Mouse (Mus musculus) lung, adult 2 months (tissue): ENCODE results near the gene Ypel2. TPM values are rescaled to one million over a fixed set of nuclear protein-coding genes. Genes with fewer than 3 reads are reported as not detected.

Experiments
- DNase-seq: peaks from one replicate; pipeline ENCODE4 v3.0.0; 2022
- H3K4me1 ChIP-seq: fragments of 200-500 bp; 2 replicates; pipeline ENCODE4 v1.6.1; 2011; ENCODE audit warnings: low read length; ENCODE audit not compliant: control insufficient read depth, insufficient read depth
- H3K4me3 ChIP-seq: fragments of 200-500 bp; replicated peaks from 2 replicates; pipeline ENCODE3; 2011; ENCODE audit warnings: low read depth, mild to moderate bottlenecking, control low read depth, low read length; ENCODE audit errors: extremely low read depth
- CTCF ChIP-seq: fragments of 200-500 bp; IDR thresholded peaks from 2 replicates; pipeline ENCODE4 v1.5.1; 2011; ENCODE audit warnings: mild to moderate bottlenecking, low read length, control low read depth; ENCODE audit not compliant: insufficient read depth
- POLR2A ChIP-seq: fragments of 200-500 bp; IDR thresholded peaks from 2 replicates; pipeline ENCODE4 v1.6.1; 2011; ENCODE audit warnings: low read depth, mild to moderate bottlenecking, control low read depth, low read length, borderline replicate concordance; ENCODE audit errors: extremely low read depth
- WGBS: fragments of 180-500 bp; shearing (Covaris S2); methylation state at CpG from one replicate; pipeline ENCODE4 v1.1.7; 2018; 5-methylcytosine and 5-hydroxymethylcytosine counted together
- polyA plus RNA-seq: library from polyadenylated mRNA; depleted of rRNA; stranded (reverse); fragments of >200 nt; gene quantifications from 2 replicates; pipeline ENCODE4 v1.2.3, GENCODE M21; 2012

Gene Ypel2
- polyA plus RNA-seq, 1 experiment, result 9.7 TPM

DNA sequence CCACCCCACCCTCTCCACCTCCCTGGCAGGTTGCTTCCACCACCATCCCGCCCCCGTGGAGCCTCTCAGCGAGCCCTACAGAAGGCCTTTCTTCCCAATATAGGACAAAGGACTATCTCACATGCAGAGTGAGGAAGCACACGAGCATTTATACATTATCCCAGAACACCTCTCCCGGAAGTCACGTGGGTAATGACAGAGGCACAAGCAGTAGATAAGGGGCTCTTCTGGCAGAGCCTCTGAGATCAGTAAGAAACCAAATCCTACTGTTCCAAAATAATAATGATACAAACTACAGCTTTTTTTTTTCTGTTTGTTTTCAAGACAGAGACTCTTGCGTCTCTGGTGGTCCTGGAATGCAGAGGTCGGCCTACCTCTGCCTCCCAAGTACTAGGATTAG lies 51.6 kb downstream of the Ypel2 start:
- TF ChIP-seq CTCF (no peak), POLR2A (no peak)
- 75% methylated on average over 8 of the region's 8 CpGs for WGBS

DNA sequence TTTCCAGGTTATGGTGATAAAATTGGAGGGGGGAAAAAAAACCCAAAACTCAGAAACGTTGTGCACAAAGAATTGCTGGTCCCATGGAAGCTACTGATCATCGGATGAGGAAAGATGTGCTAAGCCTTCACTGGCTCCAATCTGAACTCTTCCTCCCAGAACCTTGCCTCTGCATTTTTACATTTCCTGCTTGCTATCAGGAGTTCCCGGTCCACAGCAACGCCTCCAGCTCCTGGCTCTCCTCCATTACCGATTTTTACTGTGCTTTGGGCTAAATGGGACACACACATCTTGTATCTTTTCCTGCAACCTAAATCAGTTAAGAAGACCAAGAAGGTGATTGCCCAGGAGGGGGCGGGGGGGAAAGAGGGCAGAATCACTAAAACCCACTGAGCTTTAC lies 54.0 kb downstream of the Ypel2 start:
- TF ChIP-seq POLR2A (no peak), CTCF (no peak)
- Histone ChIP-seq H3K4me3 (no peak overlapping the region), H3K4me1 (no peaks in the 10 kb centered on the region)
- 54% methylated on average over 6 of the region's 6 CpGs for whole genome bisulfite sequencing
- DNase-seq, result no peak

More for the DNA sequence above, 51.6 kb downstream of the Ypel2 start:
- DNase-seq, result no peak
- no peaks in the 10 kb centered on the region for H3K4me1 ChIP-seq
- no peak overlapping the region for H3K4me3 ChIP-seq

DNA sequence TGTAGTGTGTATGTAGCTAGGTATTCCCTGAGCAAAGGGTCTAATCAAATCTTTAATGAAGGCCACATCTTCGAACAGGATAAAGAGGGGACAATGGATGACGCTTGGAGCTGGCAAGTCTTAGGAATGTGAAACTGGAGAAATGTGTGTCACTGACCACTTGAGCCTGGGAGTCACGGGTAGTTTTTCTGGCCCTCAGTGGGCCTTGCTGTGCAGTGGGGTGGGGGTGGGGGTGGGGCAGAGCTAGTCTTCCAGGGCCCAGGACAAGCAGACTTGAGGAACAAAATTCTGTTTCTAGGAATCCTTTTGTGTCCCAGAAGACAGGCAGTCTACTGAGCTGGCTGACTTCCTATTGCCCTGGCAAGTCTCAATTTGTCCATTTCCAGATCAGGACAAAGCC lies 55.0 kb downstream of the Ypel2 start:
- no peak for DNase-seq
- H3K4me3 ChIP-seq, result no peak overlapping the region
- WGBS, result 55% methylated on average over 3 of the region's 3 CpGs
- H3K4me1 ChIP-seq, result no peaks in the 10 kb centered on the region
- TF ChIP-seq CTCF, result no peak
- no peak for TF ChIP-seq POLR2A

- WGBS, result 78% methylated on average over 4 of the region's 4 CpGs
- no peak for DNase-seq
- TF ChIP-seq POLR2A, result no peak
- TF ChIP-seq CTCF, result no peak
- H3K4me3 ChIP-seq, result no peak overlapping the region
- H3K4me1 ChIP-seq, result no peaks in the 10 kb centered on the region; the same call in 1 of the 2 replicates
These were observed 55.4 kb downstream of the Ypel2 start for GRCm38 (mm10) chr11:86938108-86938507.

GRCm38 (mm10) chr11:86936938-86937337 lies 56.6 kb downstream of the Ypel2 start:
- TF ChIP-seq CTCF (no peak), POLR2A (no peak)
- Histone ChIP-seq H3K4me3 (no peak overlapping the region), H3K4me1 (no peaks in the 10 kb centered on the region; the same call in 1 of the 2 replicates)
- WGBS, result 65% methylated on average over 9 of the region's 9 CpGs
- DNase-seq, result no peak

GRCm38 (mm10) chr11:86934895-86935294 lies 58.6 kb downstream of the Ypel2 start:
- TF ChIP-seq POLR2A (no peak), CTCF (no peak)
- 86% methylated on average over 2 of the region's 2 CpGs for WGBS
- Histone ChIP-seq H3K4me3 (no peak overlapping the region), H3K4me1 (no peaks in the 10 kb centered on the region; the same call in 1 of the 2 replicates)
- DNase-seq, result no peak

- DNase-seq, result no peak
- TF ChIP-seq POLR2A (no peak), CTCF (no peak)
- Histone ChIP-seq H3K4me1 (no peaks in the 10 kb centered on the region; the same call in 1 of the 2 replicates), H3K4me3 (no peak overlapping the region)
- 91% methylated on average over 2 of the region's 2 CpGs for WGBS
These were observed 61.3 kb downstream of the Ypel2 start for GRCm38 (mm10) chr11:86932201-86932600.

- WGBS, result 70% methylated on average over 10 of the region's 10 CpGs
- TF ChIP-seq POLR2A, result no peak
These were observed 62.8 kb downstream of the Ypel2 start for GRCm38 (mm10) chr11:86930636-86931180.

GRCm38 (mm10) chr11:86929985-86930384 lies 63.5 kb downstream of the Ypel2 start:
- no peak for DNase-seq
- Histone ChIP-seq H3K4me3 (no peak overlapping the region), H3K4me1 (no peaks in the 10 kb centered on the region; the same call in 1 of the 2 replicates)
- TF ChIP-seq POLR2A (no peak), CTCF (no peak)

More at GRCm38 (mm10) chr11:86930636-86931180, 62.8 kb downstream of the Ypel2 start:
- Histone ChIP-seq H3K4me3 (no peak overlapping the region), H3K4me1 (no peaks in the 10 kb centered on the region; the same call in 1 of the 2 replicates)
- no peak for DNase-seq

GRCm38 (mm10) chr11:86929531-86929930 lies 64.0 kb downstream of the Ypel2 start:
- 71% methylated on average over 4 of the region's 4 CpGs for WGBS
- no peak for TF ChIP-seq CTCF
- no peak for TF ChIP-seq POLR2A
- DNase-seq, result no peak
- H3K4me1 ChIP-seq, result no peaks in the 10 kb centered on the region; the same call in 1 of the 2 replicates
- no peak overlapping the region for H3K4me3 ChIP-seq

GRCm38 (mm10) chr11:86925085-86925638 lies 68.3 kb downstream of the Ypel2 start:
- TF ChIP-seq CTCF, result no peak
- no peak for TF ChIP-seq POLR2A
- 46% methylated on average over 9 of the region's 9 CpGs for WGBS
- DNase-seq, result no peak
- 0 out of 2 replicates have a peak, but pooled peaks cover 1% of the 10 kb centered on the region for H3K4me1 ChIP-seq
- no peak overlapping the region for H3K4me3 ChIP-seq
